20 mouse cellular contexts compared by ENCODE assay signal in genomic region chr17:44707956-44708355, GRCm38 (mm10).
"Had no signal": no experiment of that assay in that cellular context is flagged by ENCODE, and none has a peak within 500 bp of the region (broad histone marks: within the 10 kb centered on the region; RNA-seq: fewer than 3 reads in every experiment).

No protein-coding gene starts in this region.

- H3K9ac ChIP-seq: liver, embryonic 14.5 days; lung, embryonic 14.5 days; midbrain, embryonic 12.5 days; neural tube, embryonic 13.5 days; neural tube, embryonic 15.5 days had no signal

- H3K4me2 ChIP-seq: lung, embryonic 14.5 days; midbrain, embryonic 12.5 days; neural tube, embryonic 13.5 days; neural tube, embryonic 15.5 days had no signal

- H3K27me3 ChIP-seq: neural tube, embryonic 13.5 days; neural tube, embryonic 15.5 days had no signal

- H3K36me3 ChIP-seq: midbrain, embryonic 10.5 days; midbrain, embryonic 12.5 days; neural tube, embryonic 13.5 days; neural tube, embryonic 15.5 days had no signal

- DNase-seq: lung, adult 18-20 months; lung, postnatal 14 days; lung, postnatal 36 days; midbrain, embryonic 14.5 days; retina, postnatal 1 day; right cerebral cortex, adult 18-20 months; right cerebral cortex, postnatal 25 days; right cerebral cortex, postnatal 4 days; spleen, adult 18-20 months; thymus, adult 18-20 months; thymus, postnatal 25 days; thymus, postnatal 4 days had no signal

- H3K4me1 ChIP-seq: midbrain, embryonic 12.5 days had no signal

- H3K27ac ChIP-seq: liver, embryonic 14.5 days; midbrain, embryonic 10.5 days; midbrain, embryonic 12.5 days; neural tube, embryonic 13.5 days; neural tube, embryonic 15.5 days had no signal

- H3K4me3 ChIP-seq: midbrain, embryonic 10.5 days; midbrain, embryonic 12.5 days; myocyte; neural tube, embryonic 13.5 days; neural tube, embryonic 15.5 days had no signal

- ATAC-seq: midbrain, embryonic 16.5 days had no signal

- H3K9me3 ChIP-seq: midbrain, embryonic 10.5 days; midbrain, embryonic 12.5 days; neural tube, embryonic 13.5 days; neural tube, embryonic 15.5 days had no signal
